Mouse (Mus musculus) central nervous system, embryonic 18 days (tissue): Measurements from ENCODE around the gene Setdb2. TPM values are rescaled to one million over a fixed set of nuclear protein-coding genes. Genes with fewer than 3 reads are reported as not detected.

Source experiments
- polyA plus RNA-seq: library from polyadenylated mRNA; depleted of rRNA; stranded (reverse); fragments of >200 nt; gene quantifications from 2 replicates; pipeline ENCODE4 v1.2.3, GENCODE M21; 2012; rRNA removed

Setdb2 gene
- polyA plus RNA-seq = 4.2 and 4.9 TPM in 2 replicates

DNA sequence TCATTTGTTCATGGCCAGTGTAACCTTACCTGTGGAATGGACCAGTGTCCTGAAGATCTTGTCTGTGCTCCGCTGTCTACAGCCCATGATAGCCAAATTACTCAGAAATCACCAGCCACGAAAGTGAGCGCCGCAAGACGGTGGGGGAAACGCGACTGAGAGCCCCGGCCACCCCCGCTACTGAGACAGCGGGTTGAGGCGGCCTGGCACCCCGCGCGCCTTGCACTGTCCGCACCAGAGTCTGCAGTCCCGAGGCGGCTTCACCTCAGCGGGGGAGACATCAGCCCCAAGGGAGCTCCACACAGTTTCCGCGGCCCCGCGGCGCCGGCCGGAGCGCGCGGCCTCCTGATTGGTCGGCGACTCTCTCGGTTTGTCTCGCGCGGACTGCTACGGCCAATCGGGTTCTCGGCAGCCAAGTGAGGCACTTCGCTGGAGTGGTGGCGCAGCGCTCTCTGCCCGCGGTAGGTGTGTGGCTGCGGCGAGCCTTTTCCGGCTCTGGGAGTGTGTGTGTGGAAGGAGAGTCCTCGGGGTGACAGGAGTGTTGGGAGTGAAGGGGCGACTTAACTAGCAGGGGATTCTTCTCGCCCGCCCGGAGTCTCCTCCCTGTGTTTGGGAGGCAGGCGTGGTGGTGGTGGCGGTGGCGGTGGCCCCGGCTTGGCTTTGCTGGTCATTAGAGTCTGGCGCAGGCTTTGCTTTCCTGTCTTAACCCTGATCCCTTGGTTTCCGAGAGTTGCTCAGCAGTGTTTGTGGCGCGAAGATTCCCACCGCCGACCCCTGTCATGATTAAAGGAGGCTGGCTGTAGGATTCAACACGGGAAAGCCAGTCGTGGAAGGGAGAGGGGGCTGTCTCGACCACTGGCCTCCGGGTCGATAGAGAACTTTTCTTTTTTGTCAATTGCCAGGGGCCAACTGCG is at the start of gene Setdb2, which contains the start of gene Cab39l:
Gene Setdb2 (minus strand): TSS at position 327 of the 914 bp plus-strand sequence.
Gene Cab39l (plus strand): TSS at position 415 of the 914 bp plus-strand sequence.

DNA sequence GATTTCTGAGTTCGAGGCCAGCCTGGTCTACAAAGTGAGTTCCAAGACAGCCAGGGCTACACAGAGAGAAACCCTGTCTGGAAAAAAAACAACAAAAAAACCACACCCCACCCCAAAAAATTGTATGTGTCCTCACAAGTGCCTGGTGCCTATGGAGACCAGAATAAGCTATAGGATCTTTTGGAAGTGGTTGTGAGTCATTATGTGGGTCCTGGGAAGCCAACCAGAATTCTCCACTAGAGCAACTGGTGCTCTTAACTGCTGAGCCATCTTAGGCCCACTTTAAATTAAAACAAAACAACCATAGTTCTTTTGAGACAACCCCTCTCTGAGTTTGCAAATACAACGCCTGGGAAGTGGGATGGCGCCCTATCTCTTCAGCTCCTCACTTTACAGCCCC is 45.4 kb downstream of the Setdb2 start, which contains the start of gene Phf11c:
Gene Phf11c (minus strand): TSS at position 101 of the 400 bp plus-strand sequence.

DNA sequence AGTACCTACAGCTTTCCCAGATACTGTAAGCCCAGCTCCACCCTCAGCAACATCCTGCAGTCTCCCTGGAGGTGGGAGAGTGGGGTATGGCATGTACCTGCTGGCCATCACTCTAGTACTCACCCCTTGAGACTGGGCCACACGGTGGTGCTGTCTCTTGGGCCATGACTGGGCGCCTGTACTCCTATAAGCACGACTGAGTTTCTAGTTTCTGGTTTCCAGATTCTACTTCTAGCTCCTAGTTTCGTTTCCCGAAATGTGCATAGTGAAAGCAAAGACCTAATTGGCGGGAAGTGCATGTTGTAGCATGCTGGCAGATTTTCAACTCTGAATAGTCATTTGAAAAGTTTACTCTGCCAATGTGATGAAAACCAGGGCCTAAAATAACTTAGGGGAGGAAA is 75.4 kb downstream of the Setdb2 start, which contains the start of gene Phf11d:
Gene Phf11d (minus strand): TSS at position 227 of the 401 bp plus-strand sequence.

Other genes with a start within 250 kb of the Setdb2 start
- gene Rcbtb1, start 239.7 kb downstream of the Setdb2 start, polyA plus RNA-seq = 43.4 and 44.8 TPM in 2 replicates
- not detected in 2 replicates for gene Gm6904, start 180.7 kb downstream of the Setdb2 start, polyA plus RNA-seq
- 0.04 and 0.10 TPM in 2 replicates for gene Phf11a, start 143.4 kb downstream of the Setdb2 start, polyA plus RNA-seq
- 0.17 and 0.29 TPM in 2 replicates for gene Phf11b, start 99.5 kb downstream of the Setdb2 start, polyA plus RNA-seq
- 0.28 and 0.55 TPM in 2 replicates for gene Phf11d, start 75.4 kb downstream of the Setdb2 start, polyA plus RNA-seq
- gene Phf11c, start 45.5 kb downstream of the Setdb2 start, polyA plus RNA-seq = 0.57 and 0.75 TPM in 2 replicates
- gene Cab39l, start 88 bp upstream of the Setdb2 start, polyA plus RNA-seq = 8.7 and 11.5 TPM in 2 replicates
- 13.4 and 13.8 TPM in 2 replicates for gene Cdadc1, start 157.1 kb upstream of the Setdb2 start, polyA plus RNA-seq
- gene Shisa2, start 184.4 kb upstream of the Setdb2 start, polyA plus RNA-seq = 7.7 and 9.3 TPM in 2 replicates